ENCODE assay signal across 26 mouse cellular contexts in the genomic region with DNA sequence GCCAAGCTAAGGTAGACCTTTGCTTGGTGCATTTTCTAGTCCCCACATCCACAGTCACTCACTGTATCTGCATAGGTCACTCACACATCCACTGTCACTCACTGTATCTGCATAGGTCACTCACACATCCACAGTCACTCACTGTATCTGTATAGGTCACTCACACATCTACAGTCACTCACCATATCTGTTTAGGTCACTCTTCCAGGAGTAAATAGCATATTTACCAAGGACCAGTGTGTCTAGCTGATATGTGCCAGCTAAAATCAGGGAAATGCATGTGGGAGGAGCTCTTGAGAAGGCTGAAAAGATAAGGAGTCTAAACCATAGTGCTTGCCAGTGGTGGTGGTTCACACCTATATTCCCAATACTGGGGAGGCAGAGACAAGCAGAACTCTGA. TPM values are rescaled to one million over a fixed set of nuclear protein-coding genes. Genes with fewer than 3 reads are reported as not detected.
A peak's percentile ranks its signal among the peaks of the same experiment; 100 is the strongest.
DNase-seq lines count a peak whose midpoint lies in the region; ATAC-seq and TF ChIP-seq lines count a peak whose summit lies in the region.
"Had no signal": no experiment of that assay in that cellular context is flagged by ENCODE, and none has a peak within 500 bp of the region (broad histone marks: within the 10 kb centered on the region; RNA-seq: fewer than 3 reads in every experiment).

No protein-coding gene starts in this region.

- H3K27ac ChIP-seq in heart, embryonic 15.5 days: peak overlapping the region; percentile 33; the same call in 1 of the 2 replicates
- H3K27ac ChIP-seq in heart, embryonic 10.5 days: no peak overlapping the region
- H3K27ac ChIP-seq in liver, postnatal 0 days (ENCODE audit: low read depth): no peak overlapping the region
- H3K27ac ChIP-seq: forebrain, embryonic 12.5 days; hindbrain, embryonic 13.5 days; kidney, embryonic 15.5 days; limb, embryonic 12.5 days; midbrain, embryonic 10.5 days; neural tube, embryonic 13.5 days; stomach, embryonic 15.5 days had no signal

- H3K36me3 ChIP-seq in heart, embryonic 15.5 days: no peaks in the 10 kb centered on the region
- no peaks in the 10 kb centered on the region for H3K36me3 ChIP-seq in heart, embryonic 10.5 days
- H3K36me3 ChIP-seq in G1E (replicated peaks): no peaks in the 10 kb centered on the region
- H3K36me3 ChIP-seq in liver, postnatal 0 days (replicated peaks; ENCODE audit: insufficient read depth, low read length): no peaks in the 10 kb centered on the region
- H3K36me3 ChIP-seq: forebrain, embryonic 12.5 days; hindbrain, embryonic 13.5 days; kidney, embryonic 15.5 days; limb, embryonic 12.5 days; midbrain, embryonic 10.5 days; neural tube, embryonic 13.5 days; stomach, embryonic 15.5 days had no signal

- no peak for DNase-seq in heart, embryonic 10.5 days (ENCODE audit: low spot score)
- no peak for DNase-seq in G1E (ENCODE audit: low spot score)
- DNase-seq in liver, postnatal 0 days: no peak
- no peak for DNase-seq in right cerebral cortex, postnatal 10 days (ENCODE audit: low spot score in 2 of 2)
- DNase-seq in adrenal gland, postnatal 4 days (ENCODE audit: low spot score in 2 of 2): no peak
- DNase-seq: adrenal gland, adult 2 months; B cell, adult 2 months; cerebellum, adult 18-20 months; cerebellum, postnatal 14 days; gastrocnemius, postnatal 36 days; kidney, adult 11 months; kidney, postnatal 36 days; lung, embryonic 14.5 days; retina, postnatal 1 day; thymus, adult 2 months had no signal

- no peak overlapping the region for H3K4me2 ChIP-seq in heart, embryonic 15.5 days
- no peak overlapping the region for H3K4me2 ChIP-seq in liver, postnatal 0 days (ENCODE audit: low read depth, low read length)
- H3K4me2 ChIP-seq: forebrain, embryonic 12.5 days; hindbrain, embryonic 13.5 days; kidney, embryonic 15.5 days; limb, embryonic 12.5 days; lung, embryonic 14.5 days; neural tube, embryonic 13.5 days; stomach, embryonic 15.5 days had no signal

- no peak overlapping the region for H3K9ac ChIP-seq in heart, embryonic 15.5 days
- H3K9ac ChIP-seq in liver, postnatal 0 days (replicated peaks): no peak overlapping the region
- H3K9ac ChIP-seq: forebrain, embryonic 12.5 days; hindbrain, embryonic 13.5 days; kidney, embryonic 15.5 days; limb, embryonic 12.5 days; lung, embryonic 14.5 days; neural tube, embryonic 13.5 days; stomach, embryonic 15.5 days had no signal

- H3K4me3 ChIP-seq in heart, embryonic 15.5 days: no peak overlapping the region
- H3K4me3 ChIP-seq in heart, embryonic 10.5 days: no peak overlapping the region
- H3K4me3 ChIP-seq in G1E (ENCODE audit: low read depth, low read length): no peak overlapping the region
- H3K4me3 ChIP-seq in liver, postnatal 0 days (ENCODE audit: low read depth, low read length): no peak overlapping the region
- H3K4me3 ChIP-seq: forebrain, embryonic 12.5 days; hindbrain, embryonic 13.5 days; kidney, embryonic 15.5 days; limb, embryonic 12.5 days; midbrain, embryonic 10.5 days; myocyte; neural tube, embryonic 13.5 days; stomach, embryonic 15.5 days had no signal

- TF ChIP-seq EP300 in liver, postnatal 0 days (IDR thresholded peaks at IDR 0.05; ENCODE audit: low read depth): peak; percentile 74; the same call in 1 of the 2 replicates

- H3K27me3 ChIP-seq in heart, embryonic 15.5 days: no peaks in the 10 kb centered on the region
- no peaks in the 10 kb centered on the region for H3K27me3 ChIP-seq in heart, embryonic 10.5 days (ENCODE audit: insufficient read depth, poor library complexity, severe bottlenecking)
- peaks cover 3% of the 10 kb centered on the region; the same call in 1 of the 2 replicates for H3K27me3 ChIP-seq in G1E (ENCODE audit: insufficient read depth, low read length)
- H3K27me3 ChIP-seq in liver, postnatal 0 days (ENCODE audit: insufficient read depth, low read length): no peaks in the 10 kb centered on the region
- H3K27me3 ChIP-seq: kidney, embryonic 15.5 days; limb, embryonic 12.5 days; neural tube, embryonic 13.5 days; stomach, embryonic 15.5 days had no signal

- no peaks in the 10 kb centered on the region; the same call in 1 of the 2 replicates for H3K9me3 ChIP-seq in heart, embryonic 15.5 days (replicated peaks)
- H3K9me3 ChIP-seq in heart, embryonic 10.5 days: no peaks in the 10 kb centered on the region
- H3K9me3 ChIP-seq in G1E (replicated peaks): no peaks in the 10 kb centered on the region
- no peaks in the 10 kb centered on the region for H3K9me3 ChIP-seq in liver, postnatal 0 days (ENCODE audit: low read length)
- H3K9me3 ChIP-seq: forebrain, embryonic 12.5 days; hindbrain, embryonic 13.5 days; kidney, embryonic 15.5 days; limb, embryonic 12.5 days; midbrain, embryonic 10.5 days; neural tube, embryonic 13.5 days; stomach, embryonic 15.5 days had no signal

- 0 out of 2 replicates have a peak, but pooled peaks have one; percentile 44 for ATAC-seq in heart, embryonic 15.5 days (replicated peaks; ENCODE audit: insufficient number of reproducible peaks, insufficient read depth, low FRiP score, low read depth)
- peak; percentile 54 for ATAC-seq in G1E (ENCODE audit: extremely low read depth, insufficient number of reproducible peaks, low FRiP score, poor library complexity, severe bottlenecking)
- peak; percentile 54 for ATAC-seq in erythroid progenitor cell, adult 5-6 weeks (replicated peaks; ENCODE audit: low FRiP score, poor library complexity, severe bottlenecking)
- ATAC-seq in liver, postnatal 0 days: peak; percentile 81
- ATAC-seq: midbrain, embryonic 16.5 days had no signal

- H3K4me1 ChIP-seq in heart, embryonic 15.5 days (replicated peaks): peaks cover 17% of the 10 kb centered on the region
- peaks cover 24% of the 10 kb centered on the region for H3K4me1 ChIP-seq in heart, embryonic 10.5 days
- H3K4me1 ChIP-seq in G1E (ENCODE audit: insufficient read depth, low read depth, low read length): no peaks in the 10 kb centered on the region
- no peaks in the 10 kb centered on the region for H3K4me1 ChIP-seq in liver, postnatal 0 days (ENCODE audit: insufficient read depth)
- H3K4me1 ChIP-seq: hindbrain, embryonic 13.5 days; kidney, embryonic 15.5 days; limb, embryonic 12.5 days; stomach, embryonic 15.5 days had no signal

- TF ChIP-seq CTCF in G1E (IDR thresholded peaks at IDR 0.05; ENCODE audit: low read depth, low read length): no peak
- no peak for TF ChIP-seq CTCF in liver, postnatal 0 days (IDR thresholded peaks at IDR 0.05; ENCODE audit: low read depth)

RNA-seq across cellular contexts. Expression of gene Cenpf, which starts 7.4 kb away (rescaled TPM):
- 62.2 and 71.2 TPM in 2 replicates for polyA plus RNA-seq in heart, embryonic 15.5 days (2015; fragmentation: Nextera tagmentation; extraction: Ambion mirVana)
- polyA plus RNA-seq in heart, embryonic 10.5 days (2016; fragmentation: Nextera tagmentation; extraction: Ambion mirVana): 62.7 and 71.3 TPM in 2 replicates
- total RNA-seq in G1E (2014; fragmentation: Nextera tagmentation) (92.3 and 115 TPM in 2 replicates), G1E (2017) (42.3 and 43.9 TPM in 2 replicates)
- 3.6 and 4.6 TPM in 2 replicates for polyA plus RNA-seq in G1E (2012)
- total RNA-seq in erythroid progenitor cell, adult 5-6 weeks (2015; ENCODE audit: low replicate concordance): 411 and 449 TPM in 2 replicates
- total RNA-seq in erythroid progenitor cell, adult 5-6 weeks (2017; ENCODE audit: low replicate concordance): 652 and 695 TPM in 2 replicates
- polyA plus RNA-seq in liver, postnatal 0 days (2015; fragmentation: Nextera tagmentation; extraction: Ambion mirVana): 30.7 and 35.0 TPM in 2 replicates
- total RNA-seq in adrenal gland, postnatal 4 days (2021): 10 to 100 TPM; 28.6 to 30.1 TPM

RNA-seq across cellular contexts. Expression of gene Ptpn14, which starts 32.7 kb away (rescaled TPM):
- 7.0 and 10.2 TPM in 2 replicates for polyA plus RNA-seq in heart, embryonic 15.5 days (2015; fragmentation: Nextera tagmentation; extraction: Ambion mirVana)
- 7.2 and 9.6 TPM in 2 replicates for polyA plus RNA-seq in heart, embryonic 10.5 days (2016; fragmentation: Nextera tagmentation; extraction: Ambion mirVana)
- total RNA-seq in G1E (2014; fragmentation: Nextera tagmentation): not detected in 2 replicates
- total RNA-seq in G1E (2017): 0.11 and 0.17 TPM in 2 replicates
- polyA plus RNA-seq in G1E (2012): not detected in 2 replicates
- under 0.01 and 0.36 TPM in 2 replicates for total RNA-seq in erythroid progenitor cell, adult 5-6 weeks (2015; ENCODE audit: low replicate concordance)
- total RNA-seq in erythroid progenitor cell, adult 5-6 weeks (2017; ENCODE audit: low replicate concordance): 0.13 TPM in 1 of 2 replicates, not detected in the other
- polyA plus RNA-seq in liver, postnatal 0 days (2015; fragmentation: Nextera tagmentation; extraction: Ambion mirVana): 0.27 and 0.33 TPM in 2 replicates
- 10 to 100 TPM; 20.7 to 33.7 TPM for total RNA-seq in adrenal gland, postnatal 4 days (2021)
